Mouse (Mus musculus): Measurements from ENCODE around the gene Bhmt. TPM values are rescaled to one million over a fixed set of nuclear protein-coding genes. Genes with fewer than 3 reads are reported as not detected.
A peak's percentile ranks its signal among the peaks of the same experiment; 100 is the strongest.
"Not testable (repeated sequence)": the region's sequence is repeated elsewhere in the genome, so short reads cannot be mapped to it uniquely, and the experiment has no call there.

The Bhmt gene
- polyA plus RNA-seq, 1 experiment from 2014 or later = not detected

- no peaks in the 10 kb centered on the region for H3K9me3 ChIP-seq (ENCODE audit: control insufficient read depth, low read length)
- H3K4me3 ChIP-seq (replicated peaks; ENCODE audit: low read length) = no peak overlapping the region
- no peak overlapping the region for H3K27ac ChIP-seq (ENCODE audit: low read length)
- no peak overlapping the region for H3K4me2 ChIP-seq (ENCODE audit: low read length)
- H3K9ac ChIP-seq (replicated peaks; ENCODE audit: low read depth, low read length) = no peak overlapping the region
- WGBS = 76% methylated on average over 4 of the region's 4 CpGs
- no peaks in the 10 kb centered on the region for H3K27me3 ChIP-seq (replicated peaks; ENCODE audit: control insufficient read depth, insufficient read depth, low read length)
- no peak for ATAC-seq
- H3K4me1 ChIP-seq (replicated peaks; ENCODE audit: control insufficient read depth, insufficient read depth, low read length) = no peaks in the 10 kb centered on the region
- no peaks in the 10 kb centered on the region for H3K36me3 ChIP-seq (ENCODE audit: control insufficient read depth, insufficient read depth)
These were observed 24.0 kb downstream of the Bhmt start for GRCm38 (mm10) chr13:93613771-93614170.

GRCm38 (mm10) chr13:93612660-93613607 lies 24.8 kb downstream of the Bhmt start:
- Histone ChIP-seq H3K27me3 (replicated peaks; ENCODE audit: control insufficient read depth, insufficient read depth, low read length) (no peaks in the 10 kb centered on the region), H3K36me3 (ENCODE audit: control insufficient read depth, insufficient read depth) (no peaks in the 10 kb centered on the region), H3K9ac (replicated peaks; ENCODE audit: low read depth, low read length) (no peak overlapping the region), H3K9me3 (ENCODE audit: control insufficient read depth, low read length) (no peaks in the 10 kb centered on the region), H3K4me1 (replicated peaks; ENCODE audit: control insufficient read depth, insufficient read depth, low read length) (no peaks in the 10 kb centered on the region), H3K27ac (ENCODE audit: low read length) (no peak overlapping the region), H3K4me3 (replicated peaks; ENCODE audit: low read length) (no peak overlapping the region), H3K4me2 (ENCODE audit: low read length) (no peak overlapping the region)
- peak; percentile 82 for ATAC-seq
- 53% methylated on average over 19 of the region's 19 CpGs for WGBS

- 73% methylated on average over 2 of the region's 2 CpGs for WGBS
- Histone ChIP-seq H3K36me3 (ENCODE audit: control insufficient read depth, insufficient read depth) (no peaks in the 10 kb centered on the region), H3K4me1 (replicated peaks; ENCODE audit: control insufficient read depth, insufficient read depth, low read length) (0 out of 2 replicates have a peak, but pooled peaks cover 2% of the 10 kb centered on the region), H3K27me3 (replicated peaks; ENCODE audit: control insufficient read depth, insufficient read depth, low read length) (no peaks in the 10 kb centered on the region), H3K9me3 (ENCODE audit: control insufficient read depth, low read length) (no peaks in the 10 kb centered on the region), H3K4me3 (replicated peaks; ENCODE audit: low read length) (no peak overlapping the region), H3K27ac (ENCODE audit: low read length) (no peak overlapping the region), H3K4me2 (ENCODE audit: low read length) (no peak overlapping the region), H3K9ac (replicated peaks; ENCODE audit: low read depth, low read length) (no peak overlapping the region)
- no peak for ATAC-seq
These were observed 29.3 kb downstream of the Bhmt start for GRCm38 (mm10) chr13:93608476-93608875.

- Histone ChIP-seq H3K4me3 (replicated peaks; ENCODE audit: low read length) (no peak overlapping the region), H3K4me1 (replicated peaks; ENCODE audit: control insufficient read depth, insufficient read depth, low read length) (0 out of 2 replicates have a peak, but pooled peaks cover 2% of the 10 kb centered on the region), H3K36me3 (ENCODE audit: control insufficient read depth, insufficient read depth) (no peaks in the 10 kb centered on the region), H3K9ac (replicated peaks; ENCODE audit: low read depth, low read length) (no peak overlapping the region), H3K9me3 (ENCODE audit: control insufficient read depth, low read length) (no peaks in the 10 kb centered on the region), H3K27ac (ENCODE audit: low read length) (no peak overlapping the region), H3K27me3 (replicated peaks; ENCODE audit: control insufficient read depth, insufficient read depth, low read length) (no peaks in the 10 kb centered on the region), H3K4me2 (ENCODE audit: low read length) (no peak overlapping the region)
- ATAC-seq = no peak
- WGBS = 95% methylated on average over 3 of the region's 3 CpGs
These were observed 30.1 kb downstream of the Bhmt start for GRCm38 (mm10) chr13:93607701-93608100.

- H3K4me2 ChIP-seq (ENCODE audit: low read length) = no peak overlapping the region
- ATAC-seq = peak; percentile 33; the same call in 1 of the 2 replicates
- no peaks in the 10 kb centered on the region for H3K9me3 ChIP-seq (ENCODE audit: control insufficient read depth, low read length)
- no peak overlapping the region for H3K9ac ChIP-seq (replicated peaks; ENCODE audit: low read depth, low read length)
- no peaks in the 10 kb centered on the region for H3K27me3 ChIP-seq (replicated peaks; ENCODE audit: control insufficient read depth, insufficient read depth, low read length)
- H3K4me1 ChIP-seq (replicated peaks; ENCODE audit: control insufficient read depth, insufficient read depth, low read length) = 0 out of 2 replicates have a peak, but pooled peaks cover 2% of the 10 kb centered on the region
- no peaks in the 10 kb centered on the region for H3K36me3 ChIP-seq (ENCODE audit: control insufficient read depth, insufficient read depth)
- H3K4me3 ChIP-seq (replicated peaks; ENCODE audit: low read length) = no peak overlapping the region
- WGBS = 67% methylated on average over 13 of the region's 13 CpGs
- no peak overlapping the region for H3K27ac ChIP-seq (ENCODE audit: low read length)
These were observed 30.7 kb downstream of the Bhmt start for GRCm38 (mm10) chr13:93606868-93607578.

- Histone ChIP-seq H3K27ac (ENCODE audit: low read length) (no peak overlapping the region), H3K9ac (replicated peaks; ENCODE audit: low read depth, low read length) (no peak overlapping the region), H3K4me1 (replicated peaks; ENCODE audit: control insufficient read depth, insufficient read depth, low read length) (0 out of 2 replicates have a peak, but pooled peaks cover 2% of the 10 kb centered on the region), H3K4me3 (replicated peaks; ENCODE audit: low read length) (no peak overlapping the region), H3K36me3 (ENCODE audit: control insufficient read depth, insufficient read depth) (no peaks in the 10 kb centered on the region), H3K9me3 (ENCODE audit: control insufficient read depth, low read length) (no peaks in the 10 kb centered on the region), H3K27me3 (replicated peaks; ENCODE audit: control insufficient read depth, insufficient read depth, low read length) (no peaks in the 10 kb centered on the region), H3K4me2 (ENCODE audit: low read length) (no peak overlapping the region)
- ATAC-seq = no peak
- WGBS = 87% methylated on average over 4 of the region's 4 CpGs
These were observed 33.1 kb downstream of the Bhmt start for GRCm38 (mm10) chr13:93604698-93605097.

- Histone ChIP-seq H3K4me2 (ENCODE audit: low read length) (no peak overlapping the region), H3K9ac (replicated peaks; ENCODE audit: low read depth, low read length) (no peak overlapping the region), H3K4me1 (replicated peaks; ENCODE audit: control insufficient read depth, insufficient read depth, low read length) (no peaks in the 10 kb centered on the region), H3K27ac (ENCODE audit: low read length) (no peak overlapping the region), H3K4me3 (replicated peaks; ENCODE audit: low read length) (no peak overlapping the region), H3K9me3 (ENCODE audit: control insufficient read depth, low read length) (no peaks in the 10 kb centered on the region), H3K27me3 (replicated peaks; ENCODE audit: control insufficient read depth, insufficient read depth, low read length) (no peaks in the 10 kb centered on the region), H3K36me3 (ENCODE audit: control insufficient read depth, insufficient read depth) (no peaks in the 10 kb centered on the region)
- 88% methylated on average over 11 of the region's 11 CpGs for WGBS
- no peak for ATAC-seq
These were observed 36.2 kb downstream of the Bhmt start for GRCm38 (mm10) chr13:93601527-93601926.

GRCm38 (mm10) chr13:93593040-93593699 lies 44.6 kb downstream of the Bhmt start:
- Histone ChIP-seq H3K27me3 (replicated peaks; ENCODE audit: control insufficient read depth, insufficient read depth, low read length) (no peaks in the 10 kb centered on the region), H3K9me3 (ENCODE audit: control insufficient read depth, low read length) (no peaks in the 10 kb centered on the region), H3K4me2 (ENCODE audit: low read length) (no peak overlapping the region), H3K4me1 (replicated peaks; ENCODE audit: control insufficient read depth, insufficient read depth, low read length) (no peaks in the 10 kb centered on the region), H3K9ac (replicated peaks; ENCODE audit: low read depth, low read length) (no peak overlapping the region), H3K36me3 (ENCODE audit: control insufficient read depth, insufficient read depth) (no peaks in the 10 kb centered on the region), H3K4me3 (replicated peaks; ENCODE audit: low read length) (no peak overlapping the region), H3K27ac (ENCODE audit: low read length) (no peak overlapping the region)
- no peak for ATAC-seq
- WGBS = 90% methylated on average over 2 of the region's 2 CpGs

- not testable (repeated sequence) for H3K4me2 ChIP-seq (ENCODE audit: low read length); H3K4me3 ChIP-seq (replicated peaks; ENCODE audit: low read length); H3K4me1 ChIP-seq (replicated peaks; ENCODE audit: control insufficient read depth, insufficient read depth, low read length); H3K27ac ChIP-seq (ENCODE audit: low read length); H3K27me3 ChIP-seq (replicated peaks; ENCODE audit: control insufficient read depth, insufficient read depth, low read length); ATAC-seq; H3K9me3 ChIP-seq (ENCODE audit: control insufficient read depth, low read length); H3K9ac ChIP-seq (replicated peaks; ENCODE audit: low read depth, low read length); H3K36me3 ChIP-seq (ENCODE audit: control insufficient read depth, insufficient read depth)
- 90% methylated on average over 9 of the region's 9 CpGs for WGBS
These were observed 55.2 kb downstream of the Bhmt start for GRCm38 (mm10) chr13:93582526-93582925.
